Mouse (Mus musculus): ENCODE measurements around the gene Vps72. TPM values are rescaled to one million over a fixed set of nuclear protein-coding genes. Genes with fewer than 3 reads are reported as not detected.
A peak's percentile ranks its signal among the peaks of the same experiment; 100 is the strongest.
"Not testable (repeated sequence)": the region's sequence is repeated elsewhere in the genome, so short reads cannot be mapped to it uniquely, and the experiment has no call there.

Gene Vps72
- polyA plus RNA-seq, 1 experiment from 2014 or later, result 120 TPM

DNA sequence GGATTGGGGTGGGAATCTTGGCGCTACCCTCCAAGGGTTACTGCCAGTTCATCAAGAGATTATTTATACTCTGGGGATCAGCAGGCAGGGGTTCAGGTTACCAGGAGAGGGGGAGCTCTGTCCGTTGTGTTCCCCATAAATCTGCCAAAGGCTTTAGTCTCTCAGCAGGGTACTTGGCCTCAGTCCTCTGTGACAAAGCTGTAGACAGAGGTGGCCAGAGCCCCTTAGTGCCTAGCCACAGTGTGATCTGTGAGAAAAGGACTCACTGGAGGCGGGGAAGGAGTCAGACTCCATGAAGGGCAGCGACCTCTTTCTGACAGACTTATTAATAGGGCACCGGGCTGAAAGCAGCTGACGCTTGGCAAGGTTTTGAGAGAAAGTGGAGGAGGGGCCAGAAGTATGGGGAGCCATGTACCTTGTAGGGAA, 18.4 kb downstream of the Vps72 start:
- TF ChIP-seq CTCF (IDR thresholded peaks at IDR 0.05), result no peak
- DNase-seq (ENCODE audit: low read depth, low spot score) (no peak), ATAC-seq (no peak)
- ChIA-PET POLR2A (interaction anchor here (1.1 to 3.9 kb wide), 2 partner anchors 12 to 15 kb away, joined by 3 to 18 read pairs; no protein-coding TSS in a partner anchor), CTCF (interaction anchor here (1.3 to 1.8 kb wide), 2 partner anchors 12 to 13 kb away, joined by 4 to 7 read pairs; no protein-coding TSS in a partner anchor)
- in situ Hi-C loops (cut with MboI; ENCODE audit: low pct_unique_long_range_greater_than_20kb), result no loop called here
- H3K27me3 ChIP-seq, result no peaks in the 10 kb centered on the region

DNA sequence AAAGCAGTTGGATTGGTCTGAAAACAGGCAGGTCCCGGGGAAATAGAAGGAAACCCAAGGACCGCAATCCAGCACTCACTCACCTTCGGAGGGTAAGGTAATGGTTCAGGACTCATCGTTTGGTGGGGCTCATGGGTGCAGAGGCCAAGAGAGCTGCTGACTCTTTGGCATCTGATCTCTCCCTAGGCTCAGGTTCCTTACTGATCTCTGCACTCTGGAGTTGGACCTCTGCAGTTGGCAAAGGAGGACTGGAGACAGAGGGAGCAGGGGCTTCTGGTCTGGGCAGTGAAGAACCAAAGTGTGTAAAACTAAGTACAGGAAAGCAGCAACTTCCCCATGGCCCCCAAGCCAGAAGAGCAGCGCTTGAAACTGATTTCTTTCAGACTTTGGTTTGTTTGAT, 19.3 kb downstream of the Vps72 start:
- POLR2A ChIA-PET, result interaction anchor here (0.6 kb wide), 1 partner anchor 1299 kb away, joined by 3 read pairs; no protein-coding TSS in a partner anchor
- in situ Hi-C loops (cut with MboI; ENCODE audit: low pct_unique_long_range_greater_than_20kb), result no loop called here
- H3K27me3 ChIP-seq, result no peaks in the 10 kb centered on the region
- CTCF ChIA-PET, result no interaction called here
- no peak for DNase-seq (ENCODE audit: low read depth, low spot score)
- TF ChIP-seq CTCF (IDR thresholded peaks at IDR 0.05), result no peak
- no peak for ATAC-seq

DNA sequence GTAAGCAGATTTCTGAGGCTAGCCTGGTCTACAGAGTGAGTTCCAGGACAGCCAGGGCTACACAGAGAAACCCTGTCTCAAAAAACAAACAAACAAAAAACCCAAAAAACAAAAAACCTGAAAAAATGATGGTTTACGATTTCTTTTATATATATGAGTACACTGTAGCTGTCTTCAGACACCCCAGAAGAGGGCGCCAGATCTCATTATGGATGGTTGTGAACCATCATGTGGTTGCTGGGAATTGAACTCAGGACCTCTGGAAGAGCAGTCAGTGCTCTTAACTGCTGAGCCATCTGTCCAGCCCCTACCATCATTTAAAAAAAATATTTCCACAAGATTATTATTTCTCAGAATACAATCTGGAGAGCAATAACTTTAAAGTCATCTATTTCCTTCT, 21.6 kb downstream of the Vps72 start:
- H3K27me3 ChIP-seq; ATAC-seq; in situ Hi-C loops (cut with MboI; ENCODE audit: low pct_unique_long_range_greater_than_20kb); DNase-seq (ENCODE audit: low read depth, low spot score): not testable (repeated sequence)
- ChIA-PET POLR2A (interaction anchor here (0.6 to 1.2 kb wide), 3 partner anchors 14 to 95 kb away, joined by 3 read pairs; no protein-coding TSS in a partner anchor), CTCF (interaction anchor here (0.8 to 1.2 kb wide), 5 partner anchors 9 to 67 kb away, joined by 3 to 4 read pairs (median 3); no protein-coding TSS in a partner anchor)
- peak; percentile 80 for TF ChIP-seq CTCF (IDR thresholded peaks at IDR 0.05)

DNA sequence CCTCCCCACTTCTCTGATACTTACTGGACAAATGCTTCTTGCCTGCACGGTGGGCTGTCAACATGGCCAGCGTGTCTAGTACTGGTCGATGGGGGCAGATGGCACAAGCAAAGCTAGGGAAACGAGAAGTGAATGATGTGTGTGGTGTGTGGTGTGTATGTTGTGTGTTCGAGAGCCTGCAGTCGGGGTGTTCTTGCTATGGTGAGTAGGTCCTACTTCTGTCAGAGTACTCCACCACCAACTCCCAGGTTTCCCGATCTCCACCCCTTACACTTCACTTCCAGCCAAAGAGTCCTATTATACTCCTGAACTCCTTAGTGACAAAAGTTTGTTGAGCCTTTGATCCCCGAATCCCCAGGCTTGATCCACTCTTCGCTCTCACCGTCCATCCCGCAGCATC, 22.4 kb downstream of the Vps72 start:
- TF ChIP-seq CTCF (IDR thresholded peaks at IDR 0.05), result no peak
- in situ Hi-C loops (cut with MboI; ENCODE audit: low pct_unique_long_range_greater_than_20kb), result no loop called here
- CTCF ChIA-PET, result interaction anchor here (0.9 to 1.2 kb wide), 4 partner anchors 10 to 68 kb away, joined by 3 to 4 read pairs (median 3); no protein-coding TSS in a partner anchor
- POLR2A ChIA-PET, result interaction anchor here (0.6 to 1.2 kb wide), 3 partner anchors 15 to 95 kb away, joined by 3 read pairs; no protein-coding TSS in a partner anchor
- H3K27me3 ChIP-seq, result no peaks in the 10 kb centered on the region
- DNase-seq (ENCODE audit: low read depth, low spot score) (no peak), ATAC-seq (no peak)

DNA sequence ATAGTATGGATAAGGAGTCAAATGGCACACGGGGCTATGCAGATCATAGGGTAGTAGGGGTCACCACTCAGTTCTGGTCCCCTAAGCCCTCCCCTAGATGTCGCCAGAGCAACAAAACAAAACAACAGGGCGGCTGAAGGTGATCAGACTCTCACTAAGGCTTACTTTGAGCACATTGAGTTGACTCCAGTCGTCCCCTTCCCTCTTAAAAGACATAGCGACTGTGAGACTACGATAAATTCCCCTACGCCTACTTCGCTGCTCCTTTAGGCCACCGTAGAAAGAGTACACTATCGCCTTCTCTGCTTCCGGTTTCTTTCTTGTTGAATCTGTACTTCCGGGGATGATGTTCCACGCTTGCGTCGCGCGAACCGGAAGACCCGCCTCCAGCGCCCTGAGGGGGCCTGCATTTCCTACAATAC, 22.9 kb downstream of the Vps72 start, which contains the start of the genes Scnm1 and Lysmd1:
Gene Scnm1 (minus strand): TSS at position 332 of the 422 bp plus-strand sequence.
Gene Lysmd1 (plus strand): TSS at position 409 of the 422 bp plus-strand sequence.
- POLR2A ChIA-PET, result no interaction called here
- no peaks in the 10 kb centered on the region for H3K27me3 ChIP-seq
- peak; percentile 84 for ATAC-seq
- CTCF ChIA-PET, result no interaction called here
- DNase-seq (ENCODE audit: low read depth, low spot score), result peak; percentile 91
- TF ChIP-seq CTCF (IDR thresholded peaks at IDR 0.05), result peak; percentile 61
- in situ Hi-C loops (cut with MboI; ENCODE audit: low pct_unique_long_range_greater_than_20kb), result no loop called here

DNA sequence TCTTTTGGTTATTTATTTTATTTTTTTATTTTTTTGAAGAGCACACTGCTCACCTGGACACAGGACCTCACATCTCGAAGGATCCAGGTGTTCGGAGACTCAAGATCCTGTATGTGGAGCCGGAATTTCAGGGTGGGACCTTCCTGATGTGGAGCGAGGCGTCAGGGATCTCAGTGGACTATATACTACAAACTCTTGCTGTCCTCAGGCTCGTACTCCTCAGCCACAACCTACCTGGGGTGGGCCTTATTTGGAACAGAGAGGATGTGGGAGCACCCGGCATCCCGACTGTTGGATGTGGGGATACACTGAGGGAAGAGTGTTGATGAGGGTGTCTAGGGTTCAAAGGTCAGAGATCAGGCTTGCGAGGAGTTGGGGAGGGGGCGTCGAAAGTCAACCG, 23.3 kb downstream of the Vps72 start:
- CTCF ChIA-PET; POLR2A ChIA-PET; in situ Hi-C loops (cut with MboI; ENCODE audit: low pct_unique_long_range_greater_than_20kb); DNase-seq (ENCODE audit: low read depth, low spot score); H3K27me3 ChIP-seq: not testable (repeated sequence)
- peak; percentile 23 for ATAC-seq

DNA sequence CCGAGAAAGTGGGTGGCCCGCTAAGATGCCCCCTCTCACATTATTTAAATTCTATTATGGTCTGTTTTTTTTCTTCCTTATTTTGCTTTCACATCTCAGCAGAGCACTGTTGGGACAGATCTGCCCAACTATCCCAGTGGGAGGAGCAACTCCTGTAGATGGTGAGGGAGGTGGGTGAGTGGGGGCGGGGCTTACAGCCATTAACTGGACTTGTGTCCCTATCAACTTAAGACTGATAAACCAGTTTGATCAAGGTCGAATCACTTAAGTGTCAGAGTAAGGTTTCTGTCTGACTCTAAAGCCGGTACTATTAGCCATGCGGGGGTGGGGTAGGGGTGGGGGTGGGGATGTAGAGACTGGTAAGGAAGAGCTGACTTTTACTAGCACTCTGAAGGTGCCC, 24.2 kb downstream of the Vps72 start:
- no peak for TF ChIP-seq CTCF (IDR thresholded peaks at IDR 0.05)
- CTCF ChIA-PET, result no interaction called here
- ATAC-seq (no peak), DNase-seq (ENCODE audit: low read depth, low spot score) (no peak)
- in situ Hi-C loops (cut with MboI; ENCODE audit: low pct_unique_long_range_greater_than_20kb), result no loop called here
- POLR2A ChIA-PET, result no interaction called here
- H3K27me3 ChIP-seq, result no peaks in the 10 kb centered on the region

GRCm38 (mm10) chr3:95135433-95136052, 24.7 kb downstream of the Vps72 start:
- no peaks in the 10 kb centered on the region for H3K27me3 ChIP-seq
- DNase-seq (ENCODE audit: low read depth, low spot score) (no peak), ATAC-seq (no peak)
- in situ Hi-C loops (cut with MboI; ENCODE audit: low pct_unique_long_range_greater_than_20kb), result no loop called here
- POLR2A ChIA-PET, result interaction anchor here (0.6 kb wide), 1 partner anchor 145 kb away, joined by 3 read pairs; no protein-coding TSS in a partner anchor
- TF ChIP-seq CTCF (IDR thresholded peaks at IDR 0.05), result no peak
- CTCF ChIA-PET, result interaction anchor here (0.6 to 1.9 kb wide), 2 partner anchors 23 to 77 kb away, joined by 3 to 4 read pairs; no protein-coding TSS in a partner anchor

- ChIA-PET CTCF (interaction anchor here (0.6 to 1.9 kb wide), 3 partner anchors 22 to 82 kb away, joined by 3 to 4 read pairs (median 4); no protein-coding TSS in a partner anchor), POLR2A (interaction anchor here (0.6 kb wide), 1 partner anchor 144 kb away, joined by 3 read pairs; no protein-coding TSS in a partner anchor)
- in situ Hi-C loops (cut with MboI; ENCODE audit: low pct_unique_long_range_greater_than_20kb), result no loop called here
- ATAC-seq (no peak), DNase-seq (ENCODE audit: low read depth, low spot score) (no peak)
- no peak for TF ChIP-seq CTCF (IDR thresholded peaks at IDR 0.05)
- no peaks in the 10 kb centered on the region for H3K27me3 ChIP-seq
Observed at GRCm38 (mm10) chr3:95136336-95136735, 25.5 kb downstream of the Vps72 start.

DNA sequence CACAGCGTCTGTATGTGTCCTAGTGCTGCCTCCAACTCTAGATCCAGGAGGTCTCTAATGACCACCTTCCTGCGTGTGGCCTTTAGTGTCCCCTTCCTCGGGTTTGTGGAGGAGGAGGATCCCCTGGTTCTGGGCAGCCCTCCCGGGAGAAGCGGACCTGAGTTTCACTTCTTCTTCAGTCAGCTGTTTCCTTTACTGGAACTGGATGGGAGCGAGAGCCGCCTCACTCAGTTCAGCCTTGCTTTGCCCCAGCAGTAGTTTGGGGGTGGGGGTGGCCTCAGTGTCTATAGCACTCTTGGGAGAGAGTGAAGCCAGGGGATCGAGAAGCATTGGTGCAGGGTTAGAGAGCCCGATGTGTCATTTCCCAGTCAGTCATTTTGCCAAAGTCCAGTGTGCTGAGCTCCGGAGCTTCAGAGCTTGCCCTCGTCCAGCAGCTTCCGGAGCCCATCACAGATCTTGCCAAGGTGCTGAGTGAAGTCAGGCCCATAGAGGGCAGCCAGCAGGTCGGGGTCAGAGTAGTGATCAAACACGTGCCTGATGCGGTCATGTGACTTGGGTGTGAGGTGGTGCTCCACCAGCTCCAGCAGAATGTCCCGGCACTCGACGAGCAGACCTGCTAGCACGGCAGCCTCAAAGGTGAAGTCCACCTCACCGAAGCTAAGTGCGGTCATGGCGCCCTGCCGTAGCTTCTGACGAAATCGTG, 28.9 kb downstream of the Vps72 start:
- POLR2A ChIA-PET, result no interaction called here
- DNase-seq (ENCODE audit: low read depth, low spot score), result no peak
- CTCF ChIA-PET, result interaction anchor here (0.7 to 2.2 kb wide), 7 partner anchors 12 to 123 kb away, joined by 3 to 7 read pairs (median 4); partner anchors contain the start of gene Sema6c
- ATAC-seq, result no peak
- in situ Hi-C loops (cut with MboI; ENCODE audit: low pct_unique_long_range_greater_than_20kb), result loop anchor here (5.0 to 10.0 kb wide), 3 partner anchors 73 to 265 kb away; partner anchors contain the start of gene 4930558C23Rik
- no peak for TF ChIP-seq CTCF (IDR thresholded peaks at IDR 0.05)
- no peaks in the 10 kb centered on the region for H3K27me3 ChIP-seq
